Mouse (Mus musculus): Measurements from ENCODE around the gene Gm9964.

DNA sequence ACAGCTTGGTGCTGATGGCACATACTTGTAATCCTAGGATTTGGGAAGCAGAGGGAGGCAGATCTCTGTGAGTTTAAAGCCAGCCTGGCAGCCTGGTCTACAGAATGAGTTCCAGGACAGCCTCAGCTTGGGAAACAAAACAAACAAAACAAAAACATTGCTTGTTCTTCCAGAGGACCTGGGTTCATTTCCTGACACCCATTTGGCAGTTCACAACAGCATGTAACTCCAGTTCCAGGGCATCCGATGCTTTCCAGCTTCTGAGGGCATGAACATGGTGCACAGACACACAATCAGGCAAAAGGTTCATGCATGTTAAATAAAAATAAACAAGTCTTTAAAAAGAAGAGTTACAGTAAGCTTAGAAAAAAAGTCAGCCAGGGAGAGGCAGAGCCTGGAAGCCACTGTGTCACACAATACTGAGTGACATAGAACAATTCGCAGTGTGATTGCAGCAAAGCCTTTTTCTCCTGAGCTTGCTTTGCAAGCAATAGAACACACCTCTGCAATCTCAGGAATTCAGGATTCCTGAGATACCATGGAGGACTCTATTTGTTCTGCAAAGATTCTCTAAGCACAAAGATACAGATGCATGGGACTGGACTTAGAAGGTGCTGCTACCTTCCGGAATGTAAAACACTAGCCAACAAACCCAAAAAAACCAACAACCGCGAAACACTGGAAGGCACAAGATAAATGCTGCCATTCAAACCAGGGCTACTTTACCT is 7.6 kb downstream of the Gm9964 start:
- TF ChIP-seq TAL1 (IDR thresholded peaks at IDR 0.05; ENCODE audit: low read length): no peak
- TF ChIP-seq GATA1 (IDR thresholded peaks at IDR 0.05; ENCODE audit: low read length): no peak
